Mouse (Mus musculus) liver, adult 2 months (tissue): ENCODE measurements at regions not wholly inside any gene's neighbourhood (a gene's known extent, or its start where the extent isn't known, plus 50 kb on each side); places are given as distances from the start of the nearest gene placed in this dataset.

Source experiments
- DNase-seq: peaks from one replicate; pipeline ENCODE4 v3.0.0-alpha.2; 2011; ENCODE audit warnings: low read depth, low spot score; ENCODE audit errors: extremely low read depth
- H3K27ac ChIP-seq: fragments of 200-500 bp; replicated peaks from 2 replicates; pipeline ENCODE4 v1.5.1; 2012; ENCODE audit warnings: low read depth, mild to moderate bottlenecking, control low read depth, inconsistent platforms, low read length; ENCODE audit not compliant: insufficient read depth
- H3K27me3 ChIP-seq: fragments of 200-500 bp; 2 replicates; pipeline ENCODE4 v1.6.1; 2012; ENCODE audit warnings: mild to moderate bottlenecking, moderate library complexity, low read length, inconsistent platforms; ENCODE audit not compliant: control insufficient read depth, insufficient read depth
- H3K36me3 ChIP-seq: fragments of 200-500 bp; 2 replicates; pipeline ENCODE4 v1.6.1; 2012; ENCODE audit warnings: low read length, inconsistent platforms; ENCODE audit not compliant: control insufficient read depth, insufficient read depth
- H3K4me1 ChIP-seq: fragments of 200-500 bp; 2 replicates; pipeline ENCODE4 v1.6.1; 2011; ENCODE audit warnings: low read length; ENCODE audit not compliant: control insufficient read depth, insufficient read depth
- H3K4me3 ChIP-seq: fragments of 200-500 bp; 2 replicates; pipeline ENCODE4 v1.5.1; 2011; ENCODE audit warnings: low read depth, mild to moderate bottlenecking, control low read depth, low read length, moderate library complexity; ENCODE audit not compliant: insufficient read depth
- H3K79me2 ChIP-seq: fragments of 200-500 bp; 2 replicates; pipeline ENCODE4 v1.6.1; 2012; ENCODE audit warnings: inconsistent platforms, mild to moderate bottlenecking, low read length, moderate library complexity; ENCODE audit not compliant: control insufficient read depth, insufficient read depth
- H3K9ac ChIP-seq: fragments of 200-500 bp; 2 replicates; pipeline ENCODE4 v1.6.1; 2012; ENCODE audit warnings: low read depth, mild to moderate bottlenecking, control low read depth, inconsistent platforms, low read length
- CTCF ChIP-seq: fragments of 200-500 bp; IDR thresholded peaks from 2 replicates; pipeline ENCODE4 v1.5.1; 2011; ENCODE audit warnings: low read depth, low read length, control low read depth
- POLR2A ChIP-seq: fragments of 200-500 bp; IDR thresholded peaks from 2 replicates; pipeline ENCODE4 v1.6.1; 2011; ENCODE audit warnings: low read length, control low read depth; ENCODE audit not compliant: insufficient read depth; ENCODE audit errors: extremely low read depth
- WGBS: fragments of 180-500 bp; shearing (Covaris S2); methylation state at CpG from one replicate; pipeline ENCODE4 v1.1.7; 2018; 5-methylcytosine and 5-hydroxymethylcytosine counted together

GRCm38 (mm10) chr4:62819889-62820288 is 145.5 kb upstream of the Zfp618 start:
- no peak overlapping the region for H3K9ac ChIP-seq
- DNase-seq: no peak
- 91% methylated on average over 2 of the region's 2 CpGs for WGBS
- no peaks in the 10 kb centered on the region for H3K4me1 ChIP-seq
- H3K36me3 ChIP-seq: no peaks in the 10 kb centered on the region
- H3K79me2 ChIP-seq: no peaks in the 10 kb centered on the region
- H3K27me3 ChIP-seq: no peaks in the 10 kb centered on the region
- H3K4me3 ChIP-seq: no peak overlapping the region
- no peak overlapping the region for H3K27ac ChIP-seq
- no peak for TF ChIP-seq CTCF
- no peak for TF ChIP-seq POLR2A

- no peaks in the 10 kb centered on the region for H3K4me1 ChIP-seq
- 48% methylated on average over 2 of the region's 2 CpGs for WGBS
- H3K4me3 ChIP-seq: no peak overlapping the region
- no peaks in the 10 kb centered on the region for H3K79me2 ChIP-seq
- no peak overlapping the region for H3K27ac ChIP-seq
- no peak overlapping the region for H3K9ac ChIP-seq
- DNase-seq: no peak
- H3K36me3 ChIP-seq: no peaks in the 10 kb centered on the region
- H3K27me3 ChIP-seq: no peaks in the 10 kb centered on the region
- TF ChIP-seq CTCF: no peak
- no peak for TF ChIP-seq POLR2A
These were observed 144.1 kb upstream of the Zfp618 start for GRCm38 (mm10) chr4:62821288-62821687.

GRCm38 (mm10) chr4:62822568-62822967 is 142.8 kb upstream of the Zfp618 start:
- 29% methylated on average over 7 of the region's 7 CpGs for WGBS
- TF ChIP-seq CTCF (0 out of 2 replicates have a peak, but pooled peaks have one; percentile 16), POLR2A (no peak)
- peak; percentile 17 for DNase-seq
- H3K4me3 ChIP-seq: no peak overlapping the region
- no peaks in the 10 kb centered on the region for H3K27me3 ChIP-seq
- no peaks in the 10 kb centered on the region for H3K79me2 ChIP-seq
- no peak overlapping the region for H3K9ac ChIP-seq
- H3K4me1 ChIP-seq: no peaks in the 10 kb centered on the region
- H3K36me3 ChIP-seq: no peaks in the 10 kb centered on the region
- no peak overlapping the region for H3K27ac ChIP-seq

- TF ChIP-seq CTCF: no peak
- no peak for TF ChIP-seq POLR2A
- Histone ChIP-seq H3K4me3 (no peak overlapping the region), H3K9ac (no peak overlapping the region), H3K27me3 (no peaks in the 10 kb centered on the region), H3K27ac (no peak overlapping the region), H3K36me3 (no peaks in the 10 kb centered on the region), H3K4me1 (no peaks in the 10 kb centered on the region), H3K79me2 (no peaks in the 10 kb centered on the region)
- no peak for DNase-seq
- 69% methylated on average over 7 of the region's 7 CpGs for WGBS
These were observed 142.3 kb upstream of the Zfp618 start for GRCm38 (mm10) chr4:62823082-62823481.

- no peaks in the 10 kb centered on the region for H3K27me3 ChIP-seq
- no peaks in the 10 kb centered on the region for H3K79me2 ChIP-seq
- H3K36me3 ChIP-seq: no peaks in the 10 kb centered on the region
- H3K4me1 ChIP-seq: no peaks in the 10 kb centered on the region
- no peak overlapping the region for H3K9ac ChIP-seq
- WGBS: 68% methylated on average over 9 of the region's 9 CpGs
- no peak for DNase-seq
- no peak overlapping the region for H3K4me3 ChIP-seq
- TF ChIP-seq CTCF (no peak), POLR2A (no peak)
- no peak overlapping the region for H3K27ac ChIP-seq
These were observed 141.7 kb upstream of the Zfp618 start for GRCm38 (mm10) chr4:62823555-62824250.

GRCm38 (mm10) chr4:62824581-62824980 is 140.8 kb upstream of the Zfp618 start:
- Histone ChIP-seq H3K4me1 (no peaks in the 10 kb centered on the region), H3K27ac (no peak overlapping the region), H3K79me2 (no peaks in the 10 kb centered on the region), H3K9ac (no peak overlapping the region), H3K27me3 (no peaks in the 10 kb centered on the region), H3K36me3 (no peaks in the 10 kb centered on the region), H3K4me3 (no peak overlapping the region)
- DNase-seq: no peak
- WGBS: 90% methylated on average over 10 of the region's 10 CpGs
- TF ChIP-seq POLR2A (no peak), CTCF (no peak)
